Comparison of ENCODE assay signal across 8 mouse cellular contexts in the genomic region with DNA sequence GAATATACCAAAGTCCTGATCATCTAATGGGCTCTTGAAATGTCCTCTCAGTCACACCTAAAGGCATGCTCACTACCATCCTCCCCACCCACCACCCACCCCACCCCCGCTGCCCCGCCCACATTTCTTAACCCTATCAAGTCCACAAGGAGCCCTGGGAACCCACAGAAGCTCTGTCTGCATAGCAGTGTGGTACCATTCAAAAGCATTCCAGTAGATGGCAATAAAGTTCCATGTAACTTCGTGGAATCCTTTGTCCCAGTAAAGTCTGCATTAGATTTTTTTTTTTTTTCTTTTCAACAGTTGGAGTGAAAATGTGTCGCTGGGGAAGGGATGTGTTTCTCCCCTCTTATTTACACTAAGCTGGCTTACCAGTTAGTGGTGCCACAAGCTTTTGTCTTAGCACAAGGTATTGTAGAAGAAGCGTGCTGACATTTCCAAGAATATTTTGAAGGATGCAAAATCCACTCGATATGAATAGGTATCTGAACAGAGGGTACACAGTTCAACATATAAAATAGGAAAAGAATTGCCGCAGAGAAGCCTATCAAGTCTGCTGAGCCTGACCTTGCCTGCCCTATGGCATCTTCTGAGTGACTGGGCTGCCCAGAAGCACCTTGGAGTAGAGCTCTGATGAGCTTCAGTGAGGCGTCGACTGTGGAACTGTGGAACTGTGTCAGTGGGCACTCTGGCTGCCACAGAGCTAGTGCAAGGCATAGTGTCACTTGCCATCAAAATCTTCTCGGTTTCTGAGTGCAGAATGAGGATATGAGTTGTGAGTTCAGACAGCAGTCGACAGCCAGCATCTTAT.
DNase-seq lines count a peak whose midpoint lies in the region; ATAC-seq lines count a peak whose summit lies in the region.

No protein-coding gene starts in this region.

- no peaks in the 10 kb centered on the region for H3K27me3 ChIP-seq in forebrain, embryonic 15.5 days

- H3K36me3 ChIP-seq in forebrain, embryonic 15.5 days, result no peaks in the 10 kb centered on the region

- no peak overlapping the region for H3K4me3 ChIP-seq in forebrain, embryonic 15.5 days

- peak; percentile 5 to 15 for DNase-seq in kidney, adult 8-10 months
- DNase-seq in kidney, adult 11 months, result no peak
- DNase-seq in adipocyte (ENCODE audit: low spot score), result peak; percentile 13
- DNase-seq in large intestine, adult 2 months (ENCODE audit: low read depth, low spot score), result peak; percentile 7
- peak; percentile 86 for DNase-seq in retina, postnatal 1 day
- DNase-seq in spleen, adult 12 weeks (ENCODE audit: low spot score), result no peak

- H3K27ac ChIP-seq in forebrain, embryonic 15.5 days (replicated peaks), result no peak overlapping the region

- no peak overlapping the region for H3K9ac ChIP-seq in forebrain, embryonic 15.5 days (replicated peaks)

- H3K4me1 ChIP-seq in forebrain, embryonic 15.5 days, result 0 out of 2 replicates have a peak, but pooled peaks cover 4% of the 10 kb centered on the region

- H3K9me3 ChIP-seq in forebrain, embryonic 15.5 days, result no peaks in the 10 kb centered on the region

- H3K4me2 ChIP-seq in forebrain, embryonic 15.5 days (replicated peaks), result peak overlapping the region; percentile 21

- WGBS in forebrain, embryonic 15.5 days, result 15% methylated on average over 11 of the region's 11 CpGs
- WGBS in large intestine, adult 2 months, result 29% methylated on average over 11 of the region's 11 CpGs

- ATAC-seq in forebrain, embryonic 15.5 days (replicated peaks), result peak; percentile 95
- no peak for ATAC-seq in CD4-positive, CD25-positive, alpha-beta regulatory T cell, adult 4 months

Comparison
In these comparisons a context has a peak if more than half of its experiments do, and no peak if none do; other contexts are left out.
1. DNase-seq: peak in kidney, adult 8-10 months (2 of 2), adipocyte (single experiment), large intestine, adult 2 months (single experiment) and retina, postnatal 1 day (single experiment); none in kidney, adult 11 months (single experiment) and spleen, adult 12 weeks (single experiment).